Mouse (Mus musculus): ENCODE data around the gene 1700019N19Rik. TPM values are rescaled to one million over a fixed set of nuclear protein-coding genes. Genes with fewer than 3 reads are reported as not detected.

Gene 1700019N19Rik
- total and polyA plus RNA-seq, 2 experiments from 2014 or later: not detected

- no peak for ATAC-seq (ENCODE audit: low FRiP score)
- H3K4me2 ChIP-seq (ENCODE audit: low read depth, low read length, poor library complexity, severe bottlenecking): no peak overlapping the region
- peaks cover 36% of the 10 kb centered on the region for H3K36me3 ChIP-seq (ENCODE audit: insufficient read depth, low read length)
- TF ChIP-seq CTCF (IDR thresholded peaks at IDR 0.05): no peak
- H3K27ac ChIP-seq (ENCODE audit: low read depth, low read length): no peak overlapping the region
- H3K9me3 ChIP-seq (ENCODE audit: low read length): no peaks in the 10 kb centered on the region
- 0 out of 2 replicates have a peak, but pooled peaks cover 1% of the 10 kb centered on the region for H3K4me1 ChIP-seq (ENCODE audit: insufficient read depth, low read length)
- no peak overlapping the region for H3K9ac ChIP-seq (replicated peaks; ENCODE audit: low read length, poor library complexity, severe bottlenecking)
- H3K4me3 ChIP-seq (ENCODE audit: low read depth, low read length): no peak overlapping the region
- H3K27me3 ChIP-seq (ENCODE audit: insufficient read depth, low read length): no peaks in the 10 kb centered on the region
- 79% methylated on average over 1 of the region's 1 CpGs for WGBS
- no peak for DNase-seq (ENCODE audit: low spot score)
Measured at GRCm38 (mm10) chr19:58824316-58824715, 30.1 kb upstream of the 1700019N19Rik start.

GRCm38 (mm10) chr19:58823301-58823700, 29.0 kb upstream of the 1700019N19Rik start:
- no peak overlapping the region for H3K4me2 ChIP-seq (ENCODE audit: low read depth, low read length, poor library complexity, severe bottlenecking)
- no peak overlapping the region for H3K4me3 ChIP-seq (ENCODE audit: low read depth, low read length)
- DNase-seq (ENCODE audit: low spot score): no peak
- no peak for ATAC-seq (ENCODE audit: low FRiP score)
- H3K36me3 ChIP-seq (ENCODE audit: insufficient read depth, low read length): peaks cover 42% of the 10 kb centered on the region
- WGBS: 86% methylated on average over 3 of the region's 3 CpGs
- no peaks in the 10 kb centered on the region for H3K9me3 ChIP-seq (ENCODE audit: low read length)
- no peak overlapping the region for H3K9ac ChIP-seq (replicated peaks; ENCODE audit: low read length, poor library complexity, severe bottlenecking)
- TF ChIP-seq CTCF (IDR thresholded peaks at IDR 0.05): no peak
- H3K27me3 ChIP-seq (ENCODE audit: insufficient read depth, low read length): no peaks in the 10 kb centered on the region
- H3K4me1 ChIP-seq (ENCODE audit: insufficient read depth, low read length): no peaks in the 10 kb centered on the region
- no peak overlapping the region for H3K27ac ChIP-seq (ENCODE audit: low read depth, low read length)

DNA sequence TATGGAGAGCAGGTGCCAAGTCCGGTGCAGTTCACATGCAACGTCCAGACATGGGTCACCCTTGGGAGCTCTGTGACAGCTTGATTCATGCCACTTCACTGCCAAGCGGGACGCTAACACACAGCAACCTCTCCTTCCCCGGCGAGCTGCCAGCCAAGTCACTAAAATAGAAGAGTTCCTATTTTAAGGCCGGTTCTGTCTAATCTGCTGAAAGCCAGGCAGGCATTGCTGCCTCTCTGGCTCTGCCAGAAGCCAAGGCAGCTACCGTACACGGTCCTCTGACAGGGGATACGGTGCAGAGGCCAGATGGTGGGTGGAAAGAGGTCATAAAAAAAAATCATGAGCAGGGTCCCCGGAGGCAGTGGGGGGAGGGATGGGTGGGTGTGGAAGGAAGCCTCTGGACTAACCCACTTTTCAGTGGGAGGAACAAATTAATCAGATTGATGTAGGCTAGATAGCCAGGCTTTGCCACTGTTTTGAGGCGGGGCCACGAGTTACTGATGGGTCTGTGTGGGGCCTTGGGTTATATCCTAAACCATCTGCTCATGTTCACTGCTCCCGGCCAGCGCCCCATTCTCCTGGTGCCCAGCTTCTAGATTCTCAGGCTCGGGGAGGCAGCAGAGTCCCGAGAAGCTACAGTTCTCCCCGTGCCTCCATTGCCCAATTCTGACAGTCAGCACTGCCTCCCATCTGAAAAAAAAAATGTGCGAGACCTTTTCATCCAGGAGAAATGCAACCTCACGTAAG, 28.4 kb upstream of the 1700019N19Rik start:
- H3K36me3 ChIP-seq (ENCODE audit: insufficient read depth, low read length): peaks cover 42% of the 10 kb centered on the region
- TF ChIP-seq CTCF (IDR thresholded peaks at IDR 0.05): no peak
- no peak overlapping the region for H3K27ac ChIP-seq (ENCODE audit: low read depth, low read length)
- no peak overlapping the region for H3K9ac ChIP-seq (replicated peaks; ENCODE audit: low read length, poor library complexity, severe bottlenecking)
- no peak overlapping the region for H3K4me2 ChIP-seq (ENCODE audit: low read depth, low read length, poor library complexity, severe bottlenecking)
- no peaks in the 10 kb centered on the region for H3K9me3 ChIP-seq (ENCODE audit: low read length)
- H3K4me3 ChIP-seq (ENCODE audit: low read depth, low read length): no peak overlapping the region
- 70% methylated on average over 20 of the region's 20 CpGs for WGBS
- no peaks in the 10 kb centered on the region for H3K27me3 ChIP-seq (ENCODE audit: insufficient read depth, low read length)
- H3K4me1 ChIP-seq (ENCODE audit: insufficient read depth, low read length): no peaks in the 10 kb centered on the region
- ATAC-seq (ENCODE audit: low FRiP score) (no peak), DNase-seq (ENCODE audit: low spot score) (peak; percentile 67)

- no peak overlapping the region for H3K4me2 ChIP-seq (ENCODE audit: low read depth, low read length, poor library complexity, severe bottlenecking)
- peaks cover 20% of the 10 kb centered on the region for H3K36me3 ChIP-seq (ENCODE audit: insufficient read depth, low read length)
- DNase-seq (ENCODE audit: low spot score) (no peak), ATAC-seq (ENCODE audit: low FRiP score) (no peak)
- H3K4me1 ChIP-seq (ENCODE audit: insufficient read depth, low read length): no peaks in the 10 kb centered on the region
- no peaks in the 10 kb centered on the region for H3K27me3 ChIP-seq (ENCODE audit: insufficient read depth, low read length)
- WGBS: 77% methylated on average over 14 of the region's 14 CpGs
- TF ChIP-seq CTCF (IDR thresholded peaks at IDR 0.05): no peak
- H3K9ac ChIP-seq (replicated peaks; ENCODE audit: low read length, poor library complexity, severe bottlenecking): no peak overlapping the region
- H3K27ac ChIP-seq (ENCODE audit: low read depth, low read length): no peak overlapping the region
- no peak overlapping the region for H3K4me3 ChIP-seq (ENCODE audit: low read depth, low read length)
- no peaks in the 10 kb centered on the region for H3K9me3 ChIP-seq (ENCODE audit: low read length)
Measured at GRCm38 (mm10) chr19:58818571-58819415, 24.5 kb upstream of the 1700019N19Rik start.

DNA sequence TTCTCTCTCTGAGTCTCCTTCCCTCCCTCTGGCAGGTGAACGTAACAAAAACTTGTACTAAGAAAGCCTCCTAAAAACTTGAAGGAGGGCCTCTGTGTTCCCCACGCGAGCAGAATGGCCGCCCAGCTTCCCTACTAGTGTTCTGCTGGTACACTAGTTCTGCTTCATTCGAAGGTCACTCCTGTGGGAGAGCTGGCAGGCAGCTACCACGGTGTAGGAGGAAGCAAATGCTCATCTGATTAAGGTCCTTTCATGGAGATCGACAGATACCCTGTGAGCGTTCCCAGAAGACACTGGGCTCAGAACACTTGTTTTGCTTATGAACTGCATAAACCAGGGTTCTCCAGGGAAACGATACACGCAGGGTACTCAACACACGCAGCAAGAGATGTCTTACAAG, 23.1 kb upstream of the 1700019N19Rik start:
- TF ChIP-seq CTCF (IDR thresholded peaks at IDR 0.05): no peak
- no peak for DNase-seq (ENCODE audit: low spot score)
- WGBS: 79% methylated on average over 11 of the region's 11 CpGs

More for the DNA sequence above, 23.1 kb upstream of the 1700019N19Rik start:
- Histone ChIP-seq H3K9me3 (ENCODE audit: low read length) (no peaks in the 10 kb centered on the region), H3K4me2 (ENCODE audit: low read depth, low read length, poor library complexity, severe bottlenecking) (no peak overlapping the region), H3K4me3 (ENCODE audit: low read depth, low read length) (no peak overlapping the region), H3K4me1 (ENCODE audit: insufficient read depth, low read length) (no peaks in the 10 kb centered on the region), H3K9ac (replicated peaks; ENCODE audit: low read length, poor library complexity, severe bottlenecking) (no peak overlapping the region), H3K36me3 (ENCODE audit: insufficient read depth, low read length) (peaks cover 20% of the 10 kb centered on the region), H3K27me3 (ENCODE audit: insufficient read depth, low read length) (no peaks in the 10 kb centered on the region), H3K27ac (ENCODE audit: low read depth, low read length) (no peak overlapping the region)
- no peak for ATAC-seq (ENCODE audit: low FRiP score)

All from midbrain, postnatal 0 days (tissue).